Mouse (Mus musculus): ENCODE results near the gene Mxra7. TPM values are rescaled to one million over a fixed set of nuclear protein-coding genes. Genes with fewer than 3 reads are reported as not detected.
A peak's percentile ranks its signal among the peaks of the same experiment; 100 is the strongest.
"Not testable (repeated sequence)": the region's sequence is repeated elsewhere in the genome, so short reads cannot be mapped to it uniquely, and the experiment has no call there.

Gene Mxra7
- total RNA-seq, 2 experiments from 2014 or later = 23.3 to 27.6 TPM

GRCm38 (mm10) chr11:116847187-116848085, 19.6 kb upstream of the Mxra7 start:
- no peak for DNase-seq (ENCODE audit: low spot score in 2 of 2)

GRCm38 (mm10) chr11:116846593-116847181, 18.8 kb upstream of the Mxra7 start:
- DNase-seq (ENCODE audit: low spot score in 2 of 2) = no peak

GRCm38 (mm10) chr11:116843261-116844233, 15.7 kb upstream of the Mxra7 start, which contains the start of the genes Mettl23 and Jmjd6:
TSS of gene Mettl23 (plus strand) at chr11:116843278.
TSS of gene Jmjd6 (minus strand) at chr11:116843449.
- DNase-seq (ENCODE audit: low spot score in 2 of 2) = peak; percentile 94 to 96

- DNase-seq (ENCODE audit: low spot score in 2 of 2) = peak; percentile 62 to 75
Observed at GRCm38 (mm10) chr11:116842531-116843260, 14.8 kb upstream of the Mxra7 start.

GRCm38 (mm10) chr11:116840748-116841147, 12.9 kb upstream of the Mxra7 start:
- DNase-seq (ENCODE audit: low spot score in 2 of 2) = no peak

- DNase-seq (ENCODE audit: low spot score in 2 of 2) = no peak
Observed at GRCm38 (mm10) chr11:116839601-116840000, 11.8 kb upstream of the Mxra7 start.

- no peak for DNase-seq (ENCODE audit: low spot score in 2 of 2)
Observed at GRCm38 (mm10) chr11:116838936-116839335, 11.1 kb upstream of the Mxra7 start.

GRCm38 (mm10) chr11:116837441-116837840, 9.6 kb upstream of the Mxra7 start:
- DNase-seq (ENCODE audit: low spot score in 2 of 2) = no peak

- no peak for DNase-seq (ENCODE audit: low spot score in 2 of 2)
Observed at GRCm38 (mm10) chr11:116836283-116836682, 8.4 kb upstream of the Mxra7 start.

- no peak for DNase-seq (ENCODE audit: low spot score in 2 of 2)
Observed at GRCm38 (mm10) chr11:116834954-116835353, 7.1 kb upstream of the Mxra7 start.

- DNase-seq (ENCODE audit: low spot score in 2 of 2) = no peak
Observed at GRCm38 (mm10) chr11:116832172-116832685, 4.4 kb upstream of the Mxra7 start.

GRCm38 (mm10) chr11:116826550-116827504, 1.0 kb downstream of the Mxra7 start:
- no peak for DNase-seq (ENCODE audit: low spot score in 2 of 2)

GRCm38 (mm10) chr11:116825230-116825629, 2.6 kb downstream of the Mxra7 start:
- no peak for DNase-seq (ENCODE audit: low spot score in 2 of 2)

- not testable (repeated sequence) for DNase-seq (ENCODE audit: low spot score in 2 of 2)
Observed at GRCm38 (mm10) chr11:116823885-116824284, 4.0 kb downstream of the Mxra7 start.

GRCm38 (mm10) chr11:116823255-116823654, 4.6 kb downstream of the Mxra7 start:
- no peak for DNase-seq (ENCODE audit: low spot score in 2 of 2)

GRCm38 (mm10) chr11:116822626-116823025, 5.2 kb downstream of the Mxra7 start:
- no peak for DNase-seq (ENCODE audit: low spot score in 2 of 2)

- no peak for DNase-seq (ENCODE audit: low spot score in 2 of 2)
Observed at GRCm38 (mm10) chr11:116822215-116822614, 5.6 kb downstream of the Mxra7 start.

- no peak for DNase-seq (ENCODE audit: low spot score in 2 of 2)
Observed at GRCm38 (mm10) chr11:116821057-116821940, 6.5 kb downstream of the Mxra7 start.

Measured in layer of hippocampus, postnatal 10 days (tissue).